Comparison of ENCODE assay signal across 18 mouse cellular contexts in the genomic region with DNA sequence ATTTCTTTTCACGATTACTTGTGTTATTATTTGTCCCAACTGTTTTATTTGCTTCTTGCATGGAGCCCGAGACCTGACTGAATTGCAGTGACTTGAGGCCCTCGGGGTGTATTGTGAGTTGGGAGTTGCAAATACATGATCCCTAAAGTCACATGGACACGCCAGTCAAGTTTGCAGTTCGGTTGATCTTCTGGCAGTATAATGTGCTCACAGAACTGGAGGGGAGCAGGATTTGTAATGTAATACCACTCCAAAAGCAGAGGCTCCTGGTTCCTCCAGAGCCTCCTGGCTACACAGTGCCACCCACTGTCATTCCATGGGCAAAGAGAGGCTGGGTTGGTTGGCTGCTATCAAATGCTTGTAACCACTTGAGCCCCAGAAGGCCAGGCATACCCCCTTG. TPM values are rescaled to one million over a fixed set of nuclear protein-coding genes. Genes with fewer than 3 reads are reported as not detected.
DNase-seq lines count a peak whose midpoint lies in the region; ATAC-seq and TF ChIP-seq lines count a peak whose summit lies in the region.
"Had no signal": no experiment of that assay in that cellular context is flagged by ENCODE, and none has a peak within 500 bp of the region (broad histone marks: within the 10 kb centered on the region; RNA-seq: fewer than 3 reads in every experiment).

No protein-coding gene starts in this region.

- TF ChIP-seq POLR2A in limb, embryonic 14.5 days (IDR thresholded peaks at IDR 0.05; ENCODE audit: borderline replicate concordance, extremely low read depth, insufficient read depth, insufficient read length) = no peak

- ATAC-seq in kidney, postnatal 0 days (replicated peaks; ENCODE audit: low FRiP score, low read depth) = no peak
- peak; percentile 8; the same call in 1 of the 2 replicates for ATAC-seq in embryonic facial prominence, embryonic 15.5 days (ENCODE audit: insufficient number of reproducible peaks, low FRiP score, low TSS enrichment, low read depth)
- no peak for ATAC-seq in limb, embryonic 14.5 days (ENCODE audit: low FRiP score, low read depth)
- no peak for ATAC-seq in erythroid progenitor cell, adult 5-6 weeks (replicated peaks; ENCODE audit: low FRiP score, poor library complexity, severe bottlenecking)
- ATAC-seq: forebrain, postnatal 0 days; liver, embryonic 12.5 days; Patski had no signal

- WGBS in kidney, postnatal 0 days = 56% methylated on average over 5 of the region's 5 CpGs
- WGBS in embryonic facial prominence, embryonic 15.5 days = 19% methylated on average over 5 of the region's 5 CpGs
- WGBS in limb, embryonic 14.5 days = 32% methylated on average over 5 of the region's 5 CpGs

- peak; percentile 19 for DNase-seq in embryo, embryonic 10.5 days (ENCODE audit: low spot score)
- no peak for DNase-seq in embryo, embryonic 10 days (ENCODE audit: low spot score)
- DNase-seq in kidney, postnatal 0 days (ENCODE audit: low spot score) = peak; percentile 25
- DNase-seq in kidney, adult 8-10 months = no peak
- no peak for DNase-seq in limb, embryonic 14.5 days (ENCODE audit: low spot score)
- no peak for DNase-seq in Muller cell, postnatal 12 days (ENCODE audit: inconsistent ontology term)
- DNase-seq: cerebellum, adult 11 months; forebrain, postnatal 0 days; layer of hippocampus, adult 9-11 months had no signal

- no peaks in the 10 kb centered on the region for H3K27me3 ChIP-seq in kidney, postnatal 0 days (ENCODE audit: insufficient read depth, low read length)
- H3K27me3 ChIP-seq in embryonic facial prominence, embryonic 15.5 days = no peaks in the 10 kb centered on the region
- H3K27me3 ChIP-seq in limb, embryonic 14.5 days (ENCODE audit: control insufficient read depth, insufficient read depth, low read length) = no peaks in the 10 kb centered on the region
- H3K27me3 ChIP-seq: heart, embryonic 12.5 days; hindbrain, embryonic 12.5 days; liver, embryonic 12.5 days; Patski had no signal

- no peaks in the 10 kb centered on the region for H3K9me3 ChIP-seq in kidney, postnatal 0 days (replicated peaks; ENCODE audit: low read length)
- H3K9me3 ChIP-seq in embryonic facial prominence, embryonic 15.5 days (replicated peaks) = no peaks in the 10 kb centered on the region
- H3K9me3 ChIP-seq in limb, embryonic 14.5 days (ENCODE audit: control insufficient read depth, low read length) = no peaks in the 10 kb centered on the region
- H3K9me3 ChIP-seq: heart, embryonic 12.5 days; hindbrain, embryonic 12.5 days; liver, embryonic 12.5 days had no signal

- H3K4me2 ChIP-seq in kidney, postnatal 0 days (ENCODE audit: low read length) = no peak overlapping the region
- H3K4me2 ChIP-seq in embryonic facial prominence, embryonic 15.5 days (replicated peaks) = no peak overlapping the region
- no peak overlapping the region for H3K4me2 ChIP-seq in limb, embryonic 14.5 days (replicated peaks; ENCODE audit: low read depth, low read length, severe bottlenecking)
- H3K4me2 ChIP-seq: heart, embryonic 12.5 days; hindbrain, embryonic 12.5 days; liver, embryonic 12.5 days; midbrain, embryonic 11.5 days had no signal

- no peaks in the 10 kb centered on the region for H3K36me3 ChIP-seq in kidney, postnatal 0 days (ENCODE audit: insufficient read depth, low read length)
- no peaks in the 10 kb centered on the region for H3K36me3 ChIP-seq in embryonic facial prominence, embryonic 15.5 days
- no peaks in the 10 kb centered on the region for H3K36me3 ChIP-seq in limb, embryonic 14.5 days (ENCODE audit: control insufficient read depth, insufficient read depth, low read length)
- H3K36me3 ChIP-seq: heart, embryonic 12.5 days; hindbrain, embryonic 12.5 days; liver, embryonic 12.5 days had no signal

- no peak overlapping the region for H3K9ac ChIP-seq in kidney, postnatal 0 days (ENCODE audit: low read depth, low read length)
- H3K9ac ChIP-seq in embryonic facial prominence, embryonic 15.5 days = no peak overlapping the region
- H3K9ac ChIP-seq in limb, embryonic 14.5 days (ENCODE audit: low read depth, low read length, severe bottlenecking) = no peak overlapping the region
- H3K9ac ChIP-seq: forebrain, postnatal 0 days; heart, embryonic 12.5 days; hindbrain, embryonic 12.5 days; liver, embryonic 12.5 days had no signal

- no peak overlapping the region for H3K27ac ChIP-seq in kidney, postnatal 0 days
- peak overlapping the region; percentile 74; the same call in 1 of the 2 replicates for H3K27ac ChIP-seq in embryonic facial prominence, embryonic 15.5 days (replicated peaks)
- H3K27ac ChIP-seq in limb, embryonic 14.5 days (replicated peaks; ENCODE audit: low read depth, low read length) = 0 out of 2 replicates have a peak overlapping the region, but pooled peaks have one; percentile 38
- H3K27ac ChIP-seq: hindbrain, embryonic 12.5 days; liver, embryonic 12.5 days had no signal

- no peaks in the 10 kb centered on the region for H3K4me1 ChIP-seq in kidney, postnatal 0 days (replicated peaks; ENCODE audit: insufficient read depth, low read length)
- peaks cover 30% of the 10 kb centered on the region for H3K4me1 ChIP-seq in embryonic facial prominence, embryonic 15.5 days
- peaks cover 23% of the 10 kb centered on the region for H3K4me1 ChIP-seq in limb, embryonic 14.5 days (ENCODE audit: control insufficient read depth, insufficient read depth, low read length)
- H3K4me1 ChIP-seq: liver, embryonic 12.5 days had no signal

- no peak for TF ChIP-seq CTCF in kidney, postnatal 0 days (IDR thresholded peaks at IDR 0.05; ENCODE audit: low read depth)

- H3K4me3 ChIP-seq in kidney, postnatal 0 days (replicated peaks; ENCODE audit: low read depth, low read length) = no peak overlapping the region
- H3K4me3 ChIP-seq in embryonic facial prominence, embryonic 15.5 days (replicated peaks) = no peak overlapping the region
- H3K4me3 ChIP-seq in limb, embryonic 14.5 days (replicated peaks; ENCODE audit: low read length) = no peak overlapping the region
- H3K4me3 ChIP-seq: heart, embryonic 12.5 days; hindbrain, embryonic 12.5 days; liver, embryonic 12.5 days had no signal

RNA-seq across cellular contexts. Expression of a gene that starts 39.2 kb away (rescaled TPM):
- polyA plus RNA-seq in kidney, postnatal 0 days (2015; fragmentation: Nextera tagmentation; extraction: Ambion mirVana) = 8.9 and 10.1 TPM in 2 replicates
- polyA plus RNA-seq in embryonic facial prominence, embryonic 15.5 days (2015; fragmentation: Nextera tagmentation; extraction: Ambion mirVana) = 40.2 and 42.1 TPM in 2 replicates
- polyA plus RNA-seq in limb, embryonic 14.5 days (2012; rRNA removed) = 50.3 and 57.9 TPM in 2 replicates
- polyA plus RNA-seq in limb, embryonic 14.5 days (2014; fragmentation: Nextera tagmentation; extraction: Ambion mirVana) = 34.8 and 39.7 TPM in 2 replicates
- total RNA-seq in erythroid progenitor cell, adult 5-6 weeks (2015; ENCODE audit: low replicate concordance) = not detected in 2 replicates
- not detected in 2 replicates for total RNA-seq in erythroid progenitor cell, adult 5-6 weeks (2017; ENCODE audit: low replicate concordance)
- total RNA-seq: megakaryocyte progenitor cell, adult 5-6 weeks; neutrophil, adult 5-6 weeks had no signal

RNA-seq across cellular contexts. Expression of a gene that starts 51.0 kb away (rescaled TPM):
- polyA plus RNA-seq in kidney, postnatal 0 days (2015; fragmentation: Nextera tagmentation; extraction: Ambion mirVana) = 19.1 and 21.9 TPM in 2 replicates
- 26.2 and 28.2 TPM in 2 replicates for polyA plus RNA-seq in embryonic facial prominence, embryonic 15.5 days (2015; fragmentation: Nextera tagmentation; extraction: Ambion mirVana)
- 16.1 and 20.6 TPM in 2 replicates for polyA plus RNA-seq in limb, embryonic 14.5 days (2012; rRNA removed)
- 36.0 and 37.3 TPM in 2 replicates for polyA plus RNA-seq in limb, embryonic 14.5 days (2014; fragmentation: Nextera tagmentation; extraction: Ambion mirVana)
- 15.1 and 22.0 TPM in 2 replicates for total RNA-seq in erythroid progenitor cell, adult 5-6 weeks (2015; ENCODE audit: low replicate concordance)
- total RNA-seq in erythroid progenitor cell, adult 5-6 weeks (2017; ENCODE audit: low replicate concordance) = 26.8 and 31.5 TPM in 2 replicates

RNA-seq across cellular contexts. Expression of a gene that starts 51.0 kb away (rescaled TPM):
- polyA plus RNA-seq in kidney, postnatal 0 days (2015; fragmentation: Nextera tagmentation; extraction: Ambion mirVana) = 35.5 and 39.0 TPM in 2 replicates
- 48.2 and 53.4 TPM in 2 replicates for polyA plus RNA-seq in embryonic facial prominence, embryonic 15.5 days (2015; fragmentation: Nextera tagmentation; extraction: Ambion mirVana)
- 85.7 and 87.2 TPM in 2 replicates for polyA plus RNA-seq in limb, embryonic 14.5 days (2012; rRNA removed)
- 48.4 and 55.9 TPM in 2 replicates for polyA plus RNA-seq in limb, embryonic 14.5 days (2014; fragmentation: Nextera tagmentation; extraction: Ambion mirVana)
- total RNA-seq in erythroid progenitor cell, adult 5-6 weeks (2015; ENCODE audit: low replicate concordance) = 45.4 and 51.1 TPM in 2 replicates
- 74.1 and 124 TPM in 2 replicates for total RNA-seq in erythroid progenitor cell, adult 5-6 weeks (2017; ENCODE audit: low replicate concordance)

Comparison
In these comparisons a context has a peak if more than half of its experiments do, and no peak if none do; other contexts are left out.
1. DNase-seq: peak in embryo, embryonic 10.5 days (single experiment) and kidney, postnatal 0 days (single experiment); none in embryo, embryonic 10 days (single experiment), kidney, adult 8-10 months (0 of 2), limb, embryonic 14.5 days (single experiment) and Muller cell, postnatal 12 days (single experiment).